Mouse (Mus musculus) lung, embryonic 16.5 days (tissue): ENCODE measurements at regions not wholly inside any gene's neighbourhood (a gene's known extent, or its start where the extent isn't known, plus 50 kb on each side); places are given as distances from the start of the nearest gene placed in this dataset.

Source experiments
- ATAC-seq: fragments of 200-750 bp; cut with Nextera tagmentation; 2 replicates; pipeline ENCODE4 v1.8.0; 2017; ENCODE audit warnings: low read depth, mild to moderate bottlenecking, moderate library complexity
- H3K27ac ChIP-seq: fragments of 300-500 bp; sonication (generic); 2 replicates; pipeline ENCODE4 v1.5.1; 2014; ENCODE audit warnings: mild to moderate bottlenecking, control low read depth, low read length
- H3K27me3 ChIP-seq: fragments of 300-500 bp; sonication (generic); 2 replicates; pipeline ENCODE4 v1.6.1; 2014; ENCODE audit warnings: low read depth, low read length, mixed read lengths; ENCODE audit not compliant: control insufficient read depth, insufficient read depth
- H3K36me3 ChIP-seq: fragments of 300-500 bp; sonication (generic); 2 replicates; pipeline ENCODE4 v1.6.1; 2014; ENCODE audit warnings: low read length; ENCODE audit not compliant: control insufficient read depth, insufficient read depth
- H3K4me1 ChIP-seq: fragments of 300-500 bp; sonication (generic); replicated peaks from 2 replicates; pipeline ENCODE4 v1.6.1; 2014; ENCODE audit warnings: low read length, mixed read lengths; ENCODE audit not compliant: control insufficient read depth, insufficient read depth
- H3K4me2 ChIP-seq: fragments of 300-500 bp; sonication (generic); 2 replicates; pipeline ENCODE4 v1.6.1; 2014; ENCODE audit warnings: low read depth, low read length, control low read depth
- H3K4me3 ChIP-seq: fragments of 300-500 bp; sonication (generic); 2 replicates; pipeline ENCODE4 v1.5.1; 2014; ENCODE audit warnings: mild to moderate bottlenecking, low read length, control low read depth
- H3K9ac ChIP-seq: fragments of 300-500 bp; sonication (generic); 2 replicates; pipeline ENCODE4 v1.6.1; 2014; ENCODE audit warnings: low read length, control low read depth
- H3K9me3 ChIP-seq: fragments of 300-500 bp; sonication (generic); 2 replicates; pipeline ENCODE4 v1.6.1; 2016; ENCODE audit warnings: low read length; ENCODE audit not compliant: control insufficient read depth
- WGBS: fragments of 180-500 bp; shearing (Covaris S2); extraction: QIAGEN DNeasy Blood & Tissue Kit; methylation state at CpG from one replicate; pipeline ENCODE4 v1.1.7; 2014; 5-methylcytosine and 5-hydroxymethylcytosine counted together

- Histone ChIP-seq H3K36me3 (no peaks in the 10 kb centered on the region), H3K27me3 (no peaks in the 10 kb centered on the region), H3K4me2 (no peak overlapping the region), H3K4me1 (no peaks in the 10 kb centered on the region), H3K9ac (no peak overlapping the region), H3K27ac (no peak overlapping the region), H3K4me3 (no peak overlapping the region), H3K9me3 (no peaks in the 10 kb centered on the region)
- WGBS: 85% methylated on average over 8 of the region's 8 CpGs
- ATAC-seq: no peak
Observed at GRCm38 (mm10) chr7:68906771-68907395, 157.8 kb upstream of the Arrdc4 start.

- no peaks in the 10 kb centered on the region for H3K36me3 ChIP-seq
- no peaks in the 10 kb centered on the region for H3K4me1 ChIP-seq
- H3K9me3 ChIP-seq: no peaks in the 10 kb centered on the region
- 66% methylated on average over 4 of the region's 4 CpGs for WGBS
- no peak for ATAC-seq
- no peak overlapping the region for H3K9ac ChIP-seq
- no peak overlapping the region for H3K4me3 ChIP-seq
- no peak overlapping the region for H3K4me2 ChIP-seq
- no peak overlapping the region for H3K27ac ChIP-seq
- H3K27me3 ChIP-seq: no peaks in the 10 kb centered on the region
Observed at GRCm38 (mm10) chr7:68905793-68906192, 156.8 kb upstream of the Arrdc4 start.

- no peak overlapping the region for H3K9ac ChIP-seq
- H3K4me2 ChIP-seq: no peak overlapping the region
- H3K4me1 ChIP-seq: no peaks in the 10 kb centered on the region
- ATAC-seq: no peak
- H3K4me3 ChIP-seq: no peak overlapping the region
- H3K27ac ChIP-seq: no peak overlapping the region
- no peaks in the 10 kb centered on the region for H3K9me3 ChIP-seq
- H3K27me3 ChIP-seq: no peaks in the 10 kb centered on the region
- no peaks in the 10 kb centered on the region for H3K36me3 ChIP-seq
Observed at GRCm38 (mm10) chr7:68886173-68886572, 137.1 kb upstream of the Arrdc4 start.

- no peaks in the 10 kb centered on the region for H3K9me3 ChIP-seq
- no peaks in the 10 kb centered on the region for H3K4me1 ChIP-seq
- H3K36me3 ChIP-seq: no peaks in the 10 kb centered on the region
- no peak overlapping the region for H3K4me3 ChIP-seq
- H3K9ac ChIP-seq: no peak overlapping the region
- H3K27ac ChIP-seq: no peak overlapping the region
- H3K4me2 ChIP-seq: no peak overlapping the region
- no peaks in the 10 kb centered on the region for H3K27me3 ChIP-seq
- WGBS: 43% methylated on average over 5 of the region's 5 CpGs
- peak; percentile 47 for ATAC-seq
Observed at GRCm38 (mm10) chr7:68873008-68873407, 124.0 kb upstream of the Arrdc4 start.

GRCm38 (mm10) chr7:68864322-68865031 is 115.4 kb upstream of the Arrdc4 start:
- no peaks in the 10 kb centered on the region for H3K27me3 ChIP-seq
- H3K4me3 ChIP-seq: no peak overlapping the region
- H3K36me3 ChIP-seq: no peaks in the 10 kb centered on the region
- no peaks in the 10 kb centered on the region for H3K4me1 ChIP-seq
- H3K27ac ChIP-seq: no peak overlapping the region
- H3K9ac ChIP-seq: no peak overlapping the region
- no peak overlapping the region for H3K4me2 ChIP-seq
- 60% methylated on average over 7 of the region's 7 CpGs for WGBS
- no peaks in the 10 kb centered on the region for H3K9me3 ChIP-seq
- no peak for ATAC-seq

GRCm38 (mm10) chr7:68858471-68859210 is 109.6 kb upstream of the Arrdc4 start:
- Histone ChIP-seq H3K9me3 (no peaks in the 10 kb centered on the region), H3K9ac (no peak overlapping the region), H3K36me3 (no peaks in the 10 kb centered on the region), H3K27me3 (no peaks in the 10 kb centered on the region), H3K27ac (no peak overlapping the region), H3K4me2 (no peak overlapping the region), H3K4me1 (no peaks in the 10 kb centered on the region), H3K4me3 (no peak overlapping the region)
- 30% methylated on average over 2 of the region's 2 CpGs for WGBS
- no peak for ATAC-seq

GRCm38 (mm10) chr7:68851981-68852575 is 103.0 kb upstream of the Arrdc4 start:
- no peak overlapping the region for H3K4me3 ChIP-seq
- no peaks in the 10 kb centered on the region for H3K9me3 ChIP-seq
- H3K4me1 ChIP-seq: no peaks in the 10 kb centered on the region
- no peak for ATAC-seq
- H3K4me2 ChIP-seq: no peak overlapping the region
- H3K9ac ChIP-seq: no peak overlapping the region
- H3K36me3 ChIP-seq: no peaks in the 10 kb centered on the region
- no peak overlapping the region for H3K27ac ChIP-seq
- H3K27me3 ChIP-seq: no peaks in the 10 kb centered on the region
- 45% methylated on average over 3 of the region's 3 CpGs for WGBS

GRCm38 (mm10) chr7:68844606-68845005 is 95.6 kb upstream of the Arrdc4 start:
- peaks cover 4% of the 10 kb centered on the region; the same call in 1 of the 2 replicates for H3K4me1 ChIP-seq
- no peaks in the 10 kb centered on the region for H3K27me3 ChIP-seq
- H3K9ac ChIP-seq: no peak overlapping the region
- no peaks in the 10 kb centered on the region for H3K9me3 ChIP-seq
- no peak overlapping the region for H3K4me2 ChIP-seq
- H3K4me3 ChIP-seq: no peak overlapping the region
- no peak overlapping the region for H3K27ac ChIP-seq
- H3K36me3 ChIP-seq: no peaks in the 10 kb centered on the region
- WGBS: 22% methylated on average over 7 of the region's 7 CpGs
- ATAC-seq: no peak

GRCm38 (mm10) chr7:68843374-68843773 is 94.3 kb upstream of the Arrdc4 start:
- H3K4me1 ChIP-seq: peaks cover 4% of the 10 kb centered on the region; the same call in 1 of the 2 replicates

More at GRCm38 (mm10) chr7:68843374-68843773, 94.3 kb upstream of the Arrdc4 start:
- H3K9me3 ChIP-seq: no peaks in the 10 kb centered on the region
- no peak overlapping the region for H3K4me2 ChIP-seq
- no peak overlapping the region for H3K9ac ChIP-seq
- H3K27ac ChIP-seq: no peak overlapping the region
- no peaks in the 10 kb centered on the region for H3K27me3 ChIP-seq
- 39% methylated on average over 4 of the region's 4 CpGs for WGBS
- no peak overlapping the region for H3K4me3 ChIP-seq
- ATAC-seq: no peak
- H3K36me3 ChIP-seq: no peaks in the 10 kb centered on the region
